Mouse (Mus musculus): ENCODE measurements around the gene Wwc2. TPM values are rescaled to one million over a fixed set of nuclear protein-coding genes. Genes with fewer than 3 reads are reported as not detected.
A peak's percentile ranks its signal among the peaks of the same experiment; 100 is the strongest.

Wwc2 gene
- total RNA-seq, 2 experiments from 2014 or later, result 30.8 to 35.5 TPM

DNA sequence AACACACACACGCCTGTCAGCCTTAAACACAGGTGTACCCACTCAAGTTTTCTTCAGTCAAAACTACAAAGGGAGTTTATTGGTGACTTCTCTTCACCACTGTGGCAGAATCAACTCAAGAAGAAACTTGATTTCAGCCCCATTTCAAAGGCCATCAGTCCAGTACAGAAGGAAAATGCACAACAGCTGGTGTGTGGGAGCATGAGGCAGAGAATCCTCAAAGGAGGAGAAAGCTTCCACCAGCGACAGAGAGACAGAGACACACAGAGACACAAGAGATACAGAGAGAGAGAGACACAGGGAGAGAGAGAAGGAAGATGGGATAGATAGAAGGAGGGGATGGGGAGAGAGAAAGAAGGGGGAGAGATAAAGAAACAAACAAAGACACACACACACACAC lies 188.4 kb downstream of the Wwc2 start:
- DNase-seq (ENCODE audit: low spot score in 2 of 2), result no peak

GRCm38 (mm10) chr8:47799438-47799837 lies 191.3 kb downstream of the Wwc2 start:
- DNase-seq (ENCODE audit: low spot score in 2 of 2), result no peak

DNA sequence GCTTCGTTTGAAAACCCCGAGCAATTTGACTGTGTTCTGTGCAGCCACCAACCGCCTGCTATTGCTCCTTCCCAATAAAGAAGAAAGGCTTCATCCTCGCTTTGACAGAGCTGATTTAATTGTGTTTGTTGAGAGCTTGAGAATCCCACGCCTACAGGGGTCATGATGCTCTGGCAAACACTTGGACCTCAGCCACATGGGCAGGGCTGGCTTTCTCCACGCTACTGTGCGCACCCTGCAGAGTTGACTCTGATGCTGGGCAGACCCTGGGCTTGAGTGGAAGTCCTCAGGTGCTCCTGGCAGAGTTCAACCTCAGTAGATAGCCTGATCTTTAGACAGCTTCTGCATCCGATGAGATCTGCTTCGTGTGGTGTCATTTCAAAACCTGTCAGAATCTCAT lies 198.7 kb downstream of the Wwc2 start:
- DNase-seq (ENCODE audit: low spot score in 2 of 2), result no peak

GRCm38 (mm10) chr8:47787705-47788104 lies 203.0 kb downstream of the Wwc2 start:
- peak in 1 of 2 experiments; percentile 21 for DNase-seq (ENCODE audit: low spot score in 2 of 2)

DNA sequence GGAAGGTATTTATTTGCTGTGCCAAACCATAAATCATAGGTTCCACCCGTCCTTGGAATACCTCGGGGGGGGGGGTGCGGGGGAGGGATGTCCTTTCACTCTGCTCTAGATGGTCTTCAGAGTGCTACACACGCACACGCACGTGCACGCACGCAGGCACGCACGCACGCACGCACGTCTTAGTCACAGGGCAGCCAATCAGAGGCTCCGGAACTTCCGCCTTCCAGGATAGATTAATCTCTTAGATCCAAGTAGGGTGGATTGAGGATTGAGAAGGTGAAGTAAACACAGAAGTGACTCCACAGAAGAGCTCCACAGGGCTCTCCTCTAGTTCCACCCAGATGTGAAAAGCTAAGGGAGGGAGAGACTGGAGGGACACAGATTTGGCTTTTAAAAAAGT lies 204.4 kb downstream of the Wwc2 start:
- DNase-seq (ENCODE audit: low spot score in 2 of 2), result no peak

DNA sequence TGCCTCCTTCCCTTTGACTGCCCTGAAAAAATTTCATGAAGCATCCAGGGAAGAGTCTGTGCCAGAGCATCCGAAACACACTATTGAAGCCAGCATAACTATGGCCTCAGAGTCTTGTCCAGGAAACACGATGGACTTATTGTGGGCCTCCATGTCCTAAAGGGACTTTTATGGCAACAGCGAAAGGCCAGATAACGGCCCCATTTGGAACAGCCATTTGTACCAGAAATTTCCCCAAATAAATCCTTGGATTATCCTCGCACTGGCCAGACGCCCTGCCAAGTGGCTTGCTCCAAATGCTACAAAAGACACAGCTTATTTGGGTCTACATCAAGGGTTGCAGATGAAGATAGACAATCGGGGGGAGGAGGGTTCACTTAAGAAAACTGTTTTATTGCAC lies 206.3 kb downstream of the Wwc2 start:
- no peak for DNase-seq (ENCODE audit: low spot score in 2 of 2)

- DNase-seq (ENCODE audit: low spot score in 2 of 2), result no peak
Measured at GRCm38 (mm10) chr8:47783944-47784343, 206.8 kb downstream of the Wwc2 start.

DNA sequence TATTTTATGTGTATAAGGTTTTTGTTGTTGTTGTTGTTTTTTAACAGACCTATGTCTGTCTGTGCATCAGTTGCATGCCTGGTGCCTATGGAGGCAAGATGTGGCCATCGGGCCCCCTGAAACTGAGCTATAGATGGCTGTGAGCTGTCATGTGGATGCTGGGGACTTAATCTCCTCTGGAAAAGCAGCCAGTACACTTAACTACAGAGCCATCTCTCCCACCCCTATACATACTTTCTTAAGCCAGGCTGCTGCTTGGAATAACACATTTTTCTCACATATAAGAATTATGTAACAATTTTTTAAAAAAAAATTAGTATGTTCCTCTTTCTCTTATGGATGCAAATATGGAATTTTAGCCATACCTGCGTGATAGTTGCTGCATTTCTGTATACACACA lies 207.2 kb downstream of the Wwc2 start:
- DNase-seq (ENCODE audit: low spot score in 2 of 2), result no peak

DNA sequence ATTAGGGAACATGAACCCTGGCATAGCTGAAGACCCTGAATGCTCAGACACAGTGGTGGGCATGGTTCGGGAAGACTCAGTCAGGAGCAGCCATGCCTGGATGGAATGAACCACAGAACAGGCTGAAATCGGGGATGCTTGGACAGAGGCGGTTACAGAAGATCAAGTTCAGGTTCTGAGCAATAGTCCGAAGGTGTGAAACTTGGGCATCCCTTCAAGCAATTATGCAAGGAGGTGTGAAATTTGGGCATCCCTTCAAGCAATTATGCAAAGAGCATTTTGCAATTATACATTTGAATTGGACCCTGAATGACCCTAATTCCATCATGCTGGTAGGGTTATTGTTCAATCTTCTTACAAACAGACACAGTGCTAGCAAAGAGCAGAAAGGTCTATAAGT lies 208.8 kb downstream of the Wwc2 start:
- no peak for DNase-seq (ENCODE audit: low spot score in 2 of 2)

GRCm38 (mm10) chr8:47779589-47779988 lies 211.1 kb downstream of the Wwc2 start:
- DNase-seq (ENCODE audit: low spot score in 2 of 2), result no peak

- DNase-seq (ENCODE audit: low spot score in 2 of 2), result no peak
Measured at GRCm38 (mm10) chr8:47777415-47777814, 213.3 kb downstream of the Wwc2 start.

Other genes with a start within 250 kb of the Wwc2 start
- gene Cldn24, start 168.8 kb downstream of the Wwc2 start, total RNA-seq (2021), result not detected
- not detected for gene Cldn22, start 166.4 kb downstream of the Wwc2 start, total RNA-seq (2021)
- 10 to 100 TPM; 16.3 to 18.0 TPM for gene Dctd, start 108.2 kb upstream of the Wwc2 start, total RNA-seq (2021)

Data from adrenal gland, postnatal 4 days (tissue).